Mouse (Mus musculus) gastrocnemius, postnatal 25 days (tissue): ENCODE results near the gene Pgm5. TPM values are rescaled to one million over a fixed set of nuclear protein-coding genes. Genes with fewer than 3 reads are reported as not detected.
"Not testable (repeated sequence)": the region's sequence is repeated elsewhere in the genome, so short reads cannot be mapped to it uniquely, and the experiment has no call there.

Source experiments
- DNase-seq: peaks from one replicate; pipeline ENCODE4 v3.0.0; 2022
- total RNA-seq, 2 experiments: library from RNA; stranded (reverse); gene quantifications; 1 replicate in 1 of 2; 2 replicates in 1 of 2; pipeline ENCODE4 v1.2.3; 2021

The Pgm5 gene
- total RNA-seq, 2 experiments from 2014 or later = 11.6 to 13.4 TPM

DNA sequence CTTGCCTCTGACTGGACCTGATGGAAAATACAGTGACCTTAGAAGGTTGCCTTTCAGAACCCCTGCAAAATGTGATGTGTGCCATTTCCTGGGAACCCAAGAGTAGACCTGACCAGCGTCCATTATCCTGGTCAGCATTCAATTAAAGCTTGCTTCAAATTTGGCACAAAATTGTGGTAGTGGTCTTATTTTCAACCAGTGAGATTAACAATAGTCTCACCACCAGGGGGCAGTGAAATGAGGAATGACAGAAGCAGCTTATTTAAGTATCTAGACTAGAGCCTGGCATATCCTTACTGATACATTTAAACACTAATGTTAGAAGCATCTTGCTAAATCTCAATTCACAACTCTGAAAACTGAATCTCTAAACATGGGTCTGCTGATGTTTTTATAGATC lies 156.3 kb downstream of the Pgm5 start:
- no peak for DNase-seq

- DNase-seq = no peak
Measured at GRCm38 (mm10) chr19:24704326-24704725, 157.3 kb downstream of the Pgm5 start.

DNA sequence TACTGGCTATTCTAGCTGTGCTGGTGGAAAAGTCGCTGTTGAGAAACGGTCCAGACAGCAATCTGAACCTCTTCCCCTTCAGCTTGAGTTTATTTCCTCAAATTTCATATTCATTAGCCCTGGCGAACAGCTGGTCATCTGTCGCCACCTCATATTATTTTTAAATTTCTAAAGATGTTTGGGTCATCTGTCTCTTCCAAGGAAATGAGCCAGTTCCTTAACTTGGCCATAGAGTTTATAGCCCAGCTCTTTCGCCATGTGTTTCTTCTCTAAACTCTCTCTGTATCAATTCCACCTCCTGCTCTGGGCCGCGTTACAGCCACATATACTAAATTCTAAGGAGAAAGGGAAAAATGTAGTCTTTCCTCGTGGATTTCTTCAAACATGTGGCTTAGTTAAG lies 158.0 kb downstream of the Pgm5 start:
- no peak for DNase-seq

- DNase-seq = not testable (repeated sequence)
Measured at GRCm38 (mm10) chr19:24703168-24703567, 158.5 kb downstream of the Pgm5 start.

DNA sequence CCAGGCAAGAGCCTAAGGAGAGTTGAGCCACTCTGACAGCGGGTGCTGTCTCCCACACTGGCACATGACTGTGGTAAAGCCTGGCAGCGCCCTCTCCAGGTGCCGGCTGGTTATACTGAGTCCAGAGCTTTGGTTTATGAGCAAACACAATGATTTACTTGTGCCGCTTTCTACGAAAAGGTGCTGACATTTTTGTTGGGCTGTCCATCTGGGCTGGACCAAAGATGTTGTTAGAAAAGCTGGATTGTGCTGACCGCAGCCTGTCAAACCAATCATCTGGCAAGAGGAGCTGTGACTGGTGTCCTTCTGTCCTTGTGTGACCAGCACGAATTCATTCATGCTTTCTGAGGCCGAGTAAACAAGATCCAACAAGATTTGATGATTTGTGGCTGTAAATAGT lies 159.9 kb downstream of the Pgm5 start:
- DNase-seq = no peak

DNA sequence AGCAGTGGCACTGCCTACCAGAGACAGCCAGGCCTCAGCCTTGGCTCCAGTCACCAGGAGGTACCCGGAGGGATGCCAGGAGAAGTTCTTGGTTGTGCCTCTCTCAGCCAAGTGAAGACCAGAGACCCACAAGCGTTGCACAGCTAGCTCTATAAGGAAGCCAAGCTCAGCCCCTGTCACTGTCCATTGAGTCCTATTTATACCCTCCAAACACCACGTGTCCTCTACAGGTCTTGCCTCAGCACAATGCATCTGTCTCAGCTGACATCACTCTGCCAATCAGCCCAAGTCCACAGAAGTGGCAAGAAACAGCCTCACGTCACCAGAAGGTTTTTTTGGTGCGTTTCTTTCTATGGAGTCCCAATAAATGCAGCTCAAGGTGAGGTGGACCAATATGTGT lies 161.0 kb downstream of the Pgm5 start:
- DNase-seq = no peak

- DNase-seq = no peak
Measured at GRCm38 (mm10) chr19:24699910-24700309, 161.7 kb downstream of the Pgm5 start.

- DNase-seq = no peak
Measured at GRCm38 (mm10) chr19:24699196-24699595, 162.5 kb downstream of the Pgm5 start.

GRCm38 (mm10) chr19:24698651-24699050 lies 163.0 kb downstream of the Pgm5 start:
- no peak for DNase-seq

DNA sequence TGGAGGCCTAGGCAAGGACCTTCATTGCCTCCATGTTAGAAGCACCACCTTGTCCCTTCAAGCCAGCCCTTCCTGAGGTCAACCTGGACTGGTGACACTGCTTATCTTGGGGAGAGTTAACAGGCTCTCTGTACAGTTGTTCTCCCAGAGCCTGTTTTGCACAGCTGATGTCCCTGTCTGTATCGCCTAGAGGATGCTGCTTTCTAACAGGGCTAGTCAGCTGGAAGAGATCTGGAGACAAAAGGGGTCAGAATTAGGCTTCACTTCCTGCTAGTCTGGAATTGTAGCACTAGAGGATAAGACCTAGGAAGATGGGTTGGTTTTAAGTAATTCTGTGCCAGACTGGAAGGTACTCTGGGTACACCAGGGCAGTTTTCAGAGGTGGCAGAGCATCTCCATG lies 163.7 kb downstream of the Pgm5 start:
- no peak for DNase-seq

DNA sequence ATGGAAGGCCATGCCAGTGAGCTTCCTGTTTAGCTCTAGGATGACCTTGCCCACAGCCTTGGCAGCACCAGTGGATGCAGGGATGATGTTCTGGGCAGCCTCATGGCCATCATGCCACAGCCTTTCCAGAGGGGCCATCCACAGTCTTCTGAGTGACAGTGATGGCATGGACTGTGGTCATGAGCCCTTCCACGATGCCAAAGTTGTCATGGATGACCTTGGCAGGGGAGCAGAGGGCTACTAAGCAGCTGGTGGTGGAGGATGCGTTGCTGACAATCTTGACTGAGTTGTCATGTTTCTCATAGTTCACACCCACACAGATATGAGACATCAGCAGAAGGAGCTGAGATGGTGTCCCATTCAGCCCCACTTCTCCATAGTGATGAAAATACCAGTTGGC lies 169.0 kb downstream of the Pgm5 start:
- no peak for DNase-seq

GRCm38 (mm10) chr19:24689531-24689930 lies 172.1 kb downstream of the Pgm5 start:
- no peak for DNase-seq

GRCm38 (mm10) chr19:24688327-24688726 lies 173.3 kb downstream of the Pgm5 start:
- no peak for DNase-seq

- no peak for DNase-seq
Measured at GRCm38 (mm10) chr19:24686411-24686810, 175.2 kb downstream of the Pgm5 start.

GRCm38 (mm10) chr19:24683016-24683720 lies 178.5 kb downstream of the Pgm5 start:
- DNase-seq = no peak

- no peak for DNase-seq
Measured at GRCm38 (mm10) chr19:24677242-24677984, 184.2 kb downstream of the Pgm5 start.

GRCm38 (mm10) chr19:24676429-24676828 lies 185.2 kb downstream of the Pgm5 start:
- no peak for DNase-seq

DNA sequence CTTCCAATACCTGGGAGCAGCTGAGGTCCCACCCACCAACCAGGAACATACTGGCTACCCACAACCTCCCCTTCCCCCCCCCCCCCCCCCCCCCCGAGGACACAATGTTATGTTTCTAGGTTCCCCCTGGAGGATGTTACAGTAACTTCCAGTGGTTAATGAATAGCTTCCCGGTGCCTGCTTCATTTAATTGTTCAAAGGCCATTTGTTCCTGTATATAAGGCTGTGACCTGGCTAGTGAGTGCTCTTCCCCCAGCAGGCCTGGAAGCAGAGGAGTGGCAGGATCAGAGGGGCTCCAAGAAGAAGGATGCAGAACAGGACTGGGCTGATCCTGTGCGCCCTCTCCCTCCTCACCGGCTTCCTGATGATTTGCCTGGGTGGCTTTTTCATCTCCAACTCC lies 187.9 kb downstream of the Pgm5 start, which contains the start of gene Tmem252:
TSS of gene Tmem252 (plus strand) at position 247 of the 400 bp plus-strand sequence.
- no peak for DNase-seq

DNA sequence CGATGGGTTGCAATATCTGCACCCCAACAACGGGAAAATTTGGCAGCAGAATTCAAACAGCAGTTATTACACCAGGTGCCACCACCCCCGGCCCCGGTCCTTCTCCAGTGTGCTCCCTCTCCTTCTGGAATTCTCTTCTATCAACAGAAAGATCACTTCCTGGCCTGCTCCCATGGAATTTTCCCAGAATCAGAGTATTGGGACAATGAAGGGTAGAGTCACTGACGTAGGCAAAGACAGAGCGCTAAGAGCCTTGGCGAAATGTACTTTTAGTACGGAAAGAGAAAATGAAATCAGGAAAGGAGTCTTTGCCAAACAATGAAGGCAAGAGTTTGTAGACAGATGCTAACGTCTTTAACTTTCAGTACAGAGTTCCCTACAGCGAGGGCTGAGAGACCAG lies 188.3 kb downstream of the Pgm5 start:
- DNase-seq = no peak

DNA sequence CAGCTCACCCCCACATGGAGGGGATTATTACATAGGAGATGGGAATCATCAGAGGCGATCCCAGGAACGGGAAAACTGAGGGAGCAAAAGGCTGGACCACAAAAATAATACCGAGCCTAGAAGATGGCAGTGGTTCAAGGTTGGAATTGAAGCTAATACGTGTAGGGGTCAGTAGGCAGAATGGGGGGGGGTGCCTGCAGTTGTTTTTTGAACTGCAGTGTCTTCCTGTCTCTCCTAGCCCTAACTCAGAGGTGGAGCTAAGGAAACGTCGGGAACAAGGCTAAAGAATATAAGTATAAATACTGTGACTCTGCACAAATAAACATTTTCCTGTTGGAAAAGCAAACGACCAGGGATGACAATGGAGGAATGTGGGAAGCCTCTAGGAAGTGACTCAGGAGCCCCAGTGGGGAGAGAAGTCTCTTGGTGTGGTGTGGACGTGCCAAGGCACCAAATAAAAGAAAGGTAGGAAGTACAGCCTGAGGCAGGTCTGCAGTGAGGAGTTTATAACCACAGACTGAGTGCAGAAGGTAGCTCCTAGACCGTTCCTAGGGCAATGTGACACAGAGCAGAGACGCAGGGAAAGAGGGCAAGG lies 189.2 kb downstream of the Pgm5 start:
- no peak for DNase-seq

- no peak for DNase-seq
Measured at GRCm38 (mm10) chr19:24671571-24671970, 190.1 kb downstream of the Pgm5 start.

DNA sequence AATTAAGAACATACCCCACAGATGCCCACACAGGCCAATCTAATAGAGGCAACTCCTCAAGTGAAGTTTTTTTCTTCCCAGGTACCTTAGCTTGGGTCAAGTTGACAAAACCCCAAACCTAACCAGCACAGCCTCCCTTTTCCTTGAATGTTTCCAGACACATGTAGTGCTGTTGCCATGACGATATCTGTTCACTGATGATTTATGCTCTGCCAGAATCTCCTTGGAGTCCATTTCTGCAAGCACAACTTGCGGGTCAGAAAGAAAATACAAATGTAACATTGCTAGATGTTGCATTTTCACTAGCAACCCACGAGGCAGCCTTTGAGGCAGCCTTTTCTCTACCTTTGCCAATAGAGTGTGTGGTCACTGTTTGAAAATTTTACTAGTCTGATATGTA lies 194.1 kb downstream of the Pgm5 start:
- no peak for DNase-seq

DNA sequence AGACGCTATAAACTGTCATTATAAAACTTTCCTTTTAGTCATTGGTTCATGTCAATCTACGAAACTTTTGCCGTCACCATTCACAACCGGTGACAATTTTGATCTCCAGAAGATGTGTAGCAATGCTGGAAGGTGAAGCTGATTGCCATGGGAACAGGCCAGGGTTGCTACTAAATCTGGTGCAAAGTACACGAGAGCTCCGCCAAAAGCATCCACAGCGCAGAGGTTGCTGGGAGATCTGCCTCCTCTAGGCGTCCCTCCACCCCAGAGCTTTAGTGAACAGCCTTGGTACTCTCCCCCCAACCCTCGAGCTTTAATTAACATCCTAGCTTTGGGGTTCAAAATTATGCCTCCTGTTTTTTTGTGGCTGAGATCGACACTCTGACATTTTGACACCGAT lies 195.9 kb downstream of the Pgm5 start:
- DNase-seq = no peak
